Mouse (Mus musculus) forebrain, embryonic 13.5 days (tissue): ENCODE measurements around the gene Vkorc1l1. TPM values are rescaled to one million over a fixed set of nuclear protein-coding genes. Genes with fewer than 3 reads are reported as not detected.

Source experiments
- ATAC-seq: fragments of 200-750 bp; cut with Nextera tagmentation; 2 replicates; pipeline ENCODE4 v1.8.0; 2017
- H3K27ac ChIP-seq: fragments of 300-500 bp; sonication (generic); 2 replicates; pipeline ENCODE4 v1.5.1; 2015; ENCODE audit warnings: inconsistent platforms, mild to moderate bottlenecking, moderate library complexity
- H3K27me3 ChIP-seq: fragments of 300-500 bp; sonication (generic); 2 replicates; pipeline ENCODE4 v1.6.1; 2015; ENCODE audit warnings: mild to moderate bottlenecking, inconsistent platforms
- H3K36me3 ChIP-seq: fragments of 300-500 bp; sonication (generic); 2 replicates; pipeline ENCODE4 v1.6.1; 2015; ENCODE audit warnings: mild to moderate bottlenecking, inconsistent platforms; ENCODE audit not compliant: poor library complexity, severe bottlenecking
- H3K4me1 ChIP-seq: fragments of 300-500 bp; sonication (generic); 2 replicates; pipeline ENCODE4 v1.6.1; 2015; ENCODE audit warnings: inconsistent platforms
- H3K4me2 ChIP-seq: fragments of 300-500 bp; sonication (generic); 2 replicates; pipeline ENCODE4 v1.6.1; 2015; ENCODE audit warnings: inconsistent platforms, mild to moderate bottlenecking, moderate library complexity
- H3K4me3 ChIP-seq: fragments of 300-500 bp; sonication (generic); 2 replicates; pipeline ENCODE4 v1.5.1; 2015; ENCODE audit warnings: mild to moderate bottlenecking, inconsistent platforms
- H3K9ac ChIP-seq: fragments of 300-500 bp; sonication (generic); 2 replicates; pipeline ENCODE4 v1.6.1; 2015; ENCODE audit warnings: mild to moderate bottlenecking, inconsistent platforms
- H3K9me3 ChIP-seq: fragments of 300-500 bp; sonication (generic); replicated peaks from 2 replicates; pipeline ENCODE4 v1.6.1; 2016; ENCODE audit warnings: inconsistent platforms
- WGBS: fragments of 180-500 bp; shearing (Covaris S2); methylation state at CpG from one replicate; pipeline ENCODE4 v1.1.7; 2015; 5-methylcytosine and 5-hydroxymethylcytosine counted together
- polyA plus RNA-seq: library from polyadenylated mRNA; unstranded; fragments of >200 nt; fragmentation: Nextera tagmentation; extraction: Ambion mirVana; gene quantifications from 2 replicates; pipeline ENCODE4 v1.2.1, GENCODE M21; 2015

Vkorc1l1 gene
- polyA plus RNA-seq, 1 experiment from 2014 or later, result 26.4 TPM

DNA sequence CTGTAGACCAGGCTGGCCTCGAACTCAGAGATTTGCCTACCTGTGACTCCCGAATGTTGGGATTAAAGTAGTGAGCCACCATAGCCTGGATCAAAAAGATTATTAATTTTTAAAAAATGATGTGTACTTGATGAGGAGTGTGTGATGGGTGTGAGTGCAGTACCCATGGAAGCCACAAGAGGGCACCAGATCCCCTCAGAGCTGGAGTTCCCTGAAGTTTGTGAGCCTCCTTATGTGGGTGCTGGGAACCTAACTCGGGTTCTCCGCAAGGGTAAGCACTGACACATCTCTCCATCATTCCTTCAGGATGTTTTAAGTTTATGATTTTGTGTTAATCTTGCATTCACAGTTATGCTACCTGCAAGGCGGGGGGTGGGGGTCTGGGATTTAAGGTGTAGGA is 69.2 kb downstream of the Vkorc1l1 start:
- Histone ChIP-seq H3K27ac (no peak overlapping the region), H3K9me3 (peaks cover 8% of the 10 kb centered on the region; the same call in 1 of the 2 replicates), H3K27me3 (no peaks in the 10 kb centered on the region), H3K4me1 (no peaks in the 10 kb centered on the region), H3K9ac (no peak overlapping the region), H3K4me3 (no peak overlapping the region), H3K4me2 (no peak overlapping the region), H3K36me3 (peaks cover 38% of the 10 kb centered on the region)
- ATAC-seq, result no peak
- WGBS, result 96% methylated on average over 5 of the region's 5 CpGs

DNA sequence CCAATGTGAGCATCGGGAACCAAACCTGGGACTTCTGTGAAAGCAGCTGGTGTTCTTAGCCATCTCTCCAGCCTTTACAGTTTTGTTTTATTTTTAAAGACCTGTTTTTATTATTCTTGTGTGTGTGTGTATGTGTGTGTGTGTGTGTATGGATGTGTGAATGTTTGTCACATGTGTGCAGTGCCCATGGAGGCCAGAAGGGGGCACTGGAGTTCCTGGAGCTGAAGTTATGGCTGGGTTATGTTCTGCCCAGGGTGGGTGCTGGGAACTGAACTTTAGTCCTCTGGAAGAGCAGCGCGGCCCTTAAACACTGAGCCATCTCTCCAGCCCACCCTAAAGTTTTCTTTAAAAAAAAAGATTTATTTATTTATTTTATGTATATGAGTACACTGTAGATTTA is 73.3 kb downstream of the Vkorc1l1 start:
- no peaks in the 10 kb centered on the region for H3K4me1 ChIP-seq
- H3K4me3 ChIP-seq, result no peak overlapping the region
- H3K9me3 ChIP-seq, result peaks cover 5% of the 10 kb centered on the region; the same call in 1 of the 2 replicates
- no peaks in the 10 kb centered on the region for H3K27me3 ChIP-seq
- H3K9ac ChIP-seq, result no peak overlapping the region
- H3K27ac ChIP-seq, result no peak overlapping the region
- 95% methylated on average over 3 of the region's 3 CpGs for WGBS
- no peak overlapping the region for H3K4me2 ChIP-seq
- ATAC-seq, result no peak
- peaks cover 41% of the 10 kb centered on the region for H3K36me3 ChIP-seq

DNA sequence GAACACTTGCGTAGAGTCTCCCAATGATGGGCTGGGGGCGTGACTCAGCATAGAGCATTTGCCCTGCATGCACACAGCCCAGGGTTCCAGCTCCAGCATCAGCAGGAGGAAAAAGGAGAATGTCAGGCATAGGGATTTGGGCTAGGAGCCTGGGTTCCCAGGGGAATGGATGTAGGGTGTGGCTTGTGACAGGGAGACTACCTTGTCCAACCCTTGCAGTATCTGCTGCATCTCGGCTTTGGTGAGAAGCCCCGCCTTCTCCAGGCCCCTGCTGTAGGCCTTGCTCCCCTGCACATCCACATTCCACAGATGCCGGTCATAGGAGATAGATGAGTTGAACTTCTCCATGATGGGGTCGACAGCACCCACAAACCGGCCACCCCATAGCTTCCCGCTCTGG is 77.7 kb downstream of the Vkorc1l1 start:
- no peak overlapping the region for H3K27ac ChIP-seq
- no peak overlapping the region for H3K4me2 ChIP-seq

DNA sequence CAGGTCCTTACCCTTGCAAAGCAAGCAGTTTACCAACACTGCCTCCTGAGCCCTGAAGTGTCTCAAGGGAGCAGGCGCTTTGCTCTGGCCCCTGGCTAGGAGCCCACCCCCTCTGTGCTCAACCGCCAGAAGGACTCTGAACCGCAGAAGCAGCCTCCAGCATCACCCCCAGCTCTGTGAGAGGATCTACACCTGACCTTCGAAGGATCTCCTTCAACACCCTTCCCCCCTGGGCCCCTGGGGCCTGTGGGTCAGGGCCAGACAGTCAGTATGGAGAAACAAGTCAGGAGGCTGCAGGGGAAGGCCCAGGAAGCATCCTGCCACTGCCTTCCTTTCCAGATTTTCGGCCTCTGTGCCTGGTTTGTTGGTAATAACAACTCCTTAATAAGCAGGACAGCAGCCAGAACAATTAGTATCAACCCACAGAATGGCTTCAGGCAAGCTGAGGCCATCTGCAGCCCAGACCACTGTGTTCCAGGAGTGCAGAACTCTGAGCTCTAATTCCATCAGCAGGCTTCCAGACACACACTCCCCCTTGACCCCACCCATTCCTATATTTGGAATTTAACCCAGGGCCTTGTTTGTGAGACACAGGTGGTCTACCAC is 79.7 kb downstream of the Vkorc1l1 start:
- 0 out of 2 replicates have a peak overlapping the region, but pooled peaks have one; percentile 26 for H3K9ac ChIP-seq
- H3K4me1 ChIP-seq, result 0 out of 2 replicates have a peak, but pooled peaks cover 9% of the 10 kb centered on the region
- no peak overlapping the region for H3K27ac ChIP-seq
- H3K27me3 ChIP-seq, result peaks cover 4% of the 10 kb centered on the region; the same call in 1 of the 2 replicates
- H3K9me3 ChIP-seq, result no peaks in the 10 kb centered on the region
- H3K4me3 ChIP-seq, result no peak overlapping the region
- no peak overlapping the region for H3K4me2 ChIP-seq
- H3K36me3 ChIP-seq, result no peaks in the 10 kb centered on the region
- no peak for ATAC-seq
- WGBS, result 77% methylated on average over 5 of the region's 5 CpGs

More for the DNA sequence above, 77.7 kb downstream of the Vkorc1l1 start:
- ATAC-seq, result no peak
- H3K4me3 ChIP-seq, result no peak overlapping the region
- no peak overlapping the region for H3K9ac ChIP-seq
- 78% methylated on average over 8 of the region's 8 CpGs for WGBS
- no peaks in the 10 kb centered on the region for H3K9me3 ChIP-seq
- no peaks in the 10 kb centered on the region for H3K27me3 ChIP-seq
- 0 out of 2 replicates have a peak, but pooled peaks cover 9% of the 10 kb centered on the region for H3K4me1 ChIP-seq
- H3K36me3 ChIP-seq, result peaks cover 15% of the 10 kb centered on the region; the same call in 1 of the 2 replicates

DNA sequence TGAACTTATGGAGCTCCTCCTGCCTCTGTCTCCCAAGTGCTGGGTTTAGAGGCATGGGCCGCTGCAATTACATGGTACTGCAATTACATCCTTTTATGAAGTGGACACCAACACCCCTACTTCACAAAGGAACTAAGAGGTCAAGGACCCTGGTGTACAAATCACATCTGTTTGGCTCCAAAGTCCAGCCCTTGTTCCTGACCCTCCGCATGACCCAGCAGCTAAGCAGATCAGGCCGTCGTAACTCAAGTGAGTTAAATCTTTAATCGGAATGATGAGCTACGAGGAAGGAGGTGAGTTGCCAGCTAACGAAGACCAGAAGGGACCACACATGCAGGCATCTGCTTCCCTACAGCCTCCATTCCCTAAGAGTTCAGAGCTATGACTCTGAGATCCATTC is 80.6 kb downstream of the Vkorc1l1 start:
- Histone ChIP-seq H3K9ac (no peak overlapping the region), H3K4me1 (0 out of 2 replicates have a peak, but pooled peaks cover 9% of the 10 kb centered on the region), H3K9me3 (no peaks in the 10 kb centered on the region), H3K27ac (no peak overlapping the region), H3K36me3 (no peaks in the 10 kb centered on the region), H3K4me2 (no peak overlapping the region), H3K4me3 (no peak overlapping the region), H3K27me3 (peaks cover 12% of the 10 kb centered on the region; the same call in 1 of the 2 replicates)
- no peak for ATAC-seq
- WGBS, result 76% methylated on average over 7 of the region's 7 CpGs

DNA sequence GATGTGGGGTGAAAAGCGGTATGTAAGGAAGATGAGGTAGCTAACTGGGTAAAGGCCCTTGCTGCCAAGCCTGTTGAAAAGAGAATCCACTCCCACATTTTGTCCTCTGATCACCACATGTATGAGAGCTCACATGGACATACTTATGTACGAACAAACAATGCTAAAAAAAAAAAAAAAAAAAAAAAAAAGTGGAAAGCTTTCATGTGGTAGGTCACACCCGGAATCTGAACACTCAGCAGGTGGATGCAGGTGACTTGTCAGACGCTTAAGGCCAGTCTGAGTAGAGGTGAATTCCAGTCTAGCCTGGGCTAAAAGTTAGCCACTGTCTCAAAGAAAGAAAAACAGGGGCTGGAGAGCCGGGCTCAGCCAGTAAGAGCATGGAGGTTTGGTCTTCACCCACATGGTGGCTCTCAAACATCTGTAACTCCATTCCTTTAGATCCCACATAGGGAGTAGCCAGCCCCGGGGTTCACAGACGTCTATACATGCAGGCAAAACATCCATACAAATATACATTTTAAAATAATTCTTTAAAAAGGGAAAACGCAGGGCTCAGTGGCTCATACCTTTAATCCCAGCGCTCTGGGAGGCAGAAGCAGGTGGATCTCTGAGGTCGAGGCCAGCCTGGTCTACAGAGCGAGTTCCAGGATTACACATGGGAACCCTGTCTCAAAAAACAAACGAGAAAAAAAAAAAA is 81.4 kb downstream of the Vkorc1l1 start:
- Histone ChIP-seq H3K9me3 (no peaks in the 10 kb centered on the region), H3K27me3 (peaks cover 15% of the 10 kb centered on the region; the same call in 1 of the 2 replicates), H3K9ac (no peak overlapping the region), H3K4me3 (peak overlapping the region; percentile 60), H3K27ac (no peak overlapping the region), H3K36me3 (no peaks in the 10 kb centered on the region), H3K4me1 (0 out of 2 replicates have a peak, but pooled peaks cover 9% of the 10 kb centered on the region), H3K4me2 (peak overlapping the region; percentile 88)
- no peak for ATAC-seq
- WGBS, result 40% methylated on average over 12 of the region's 12 CpGs

DNA sequence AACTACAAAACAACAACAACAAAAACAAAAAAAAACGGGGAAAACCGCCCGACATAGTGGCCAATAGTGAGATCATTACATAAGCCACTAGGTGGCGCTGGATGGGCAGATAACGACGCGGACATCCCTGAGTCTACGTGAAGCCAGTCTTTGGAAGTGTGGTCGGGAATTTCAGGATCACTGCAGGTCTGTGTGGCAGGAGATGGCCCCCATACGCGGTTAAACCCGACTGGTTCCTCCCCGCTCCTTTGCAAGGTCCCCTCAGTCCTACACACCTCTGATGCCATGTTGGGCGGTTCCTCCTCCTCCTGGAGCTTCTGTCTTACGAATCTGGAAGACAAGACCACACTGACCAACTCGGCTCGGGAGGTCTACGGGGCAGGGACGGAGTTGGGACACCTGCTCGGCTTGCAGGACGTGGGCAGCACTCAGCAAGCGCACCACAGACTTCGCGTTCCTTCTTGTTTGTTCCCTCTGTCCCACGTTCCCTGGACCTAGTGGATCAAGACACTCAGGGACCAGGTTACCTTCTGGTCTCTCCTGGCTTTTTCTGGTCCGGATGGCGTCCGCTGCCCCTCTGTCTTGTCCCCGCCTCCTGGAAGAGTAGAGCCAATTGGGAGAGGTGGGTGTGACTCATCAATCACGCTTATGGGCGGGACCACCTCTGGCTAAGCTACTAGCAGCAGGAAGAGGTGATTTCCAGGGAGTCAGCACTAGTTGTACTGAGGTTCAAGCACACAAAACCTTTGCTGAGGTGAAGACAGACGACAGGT is 82.2 kb downstream of the Vkorc1l1 start:
- H3K9ac ChIP-seq, result peak overlapping the region; percentile 71
- ATAC-seq, result peak; percentile 89
- peak overlapping the region; percentile 60 for H3K4me3 ChIP-seq
- H3K27me3 ChIP-seq, result peaks cover 15% of the 10 kb centered on the region; the same call in 1 of the 2 replicates
- under 1% methylated on average over 32 of the region's 32 CpGs for WGBS
- 0 out of 2 replicates have a peak, but pooled peaks cover 9% of the 10 kb centered on the region for H3K4me1 ChIP-seq
- H3K4me2 ChIP-seq, result peak overlapping the region; percentile 88
- peak overlapping the region; percentile 44; the same call in 1 of the 2 replicates for H3K27ac ChIP-seq
- H3K36me3 ChIP-seq, result no peaks in the 10 kb centered on the region
- no peaks in the 10 kb centered on the region for H3K9me3 ChIP-seq

DNA sequence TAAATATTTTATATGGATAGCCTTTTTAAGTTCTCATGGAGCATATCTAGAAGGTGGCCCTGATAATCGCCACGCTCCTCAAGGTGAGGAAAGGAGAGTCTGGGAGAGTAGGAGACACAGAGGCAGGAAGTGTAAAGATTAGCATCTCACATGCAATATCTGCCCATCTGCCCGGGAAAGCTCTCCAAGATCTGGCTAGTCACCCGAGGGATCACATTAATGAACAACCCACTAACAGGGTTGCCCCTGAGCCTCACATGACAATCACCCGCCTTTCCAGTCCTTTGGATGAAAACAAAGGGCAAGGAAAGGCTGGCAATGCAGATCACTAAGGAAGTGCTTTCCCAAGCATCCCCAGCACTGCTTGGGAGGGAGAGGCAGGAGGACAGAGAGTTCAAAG is 85.4 kb downstream of the Vkorc1l1 start:
- Histone ChIP-seq H3K4me2 (no peak overlapping the region), H3K27me3 (peaks cover 15% of the 10 kb centered on the region; the same call in 1 of the 2 replicates), H3K4me3 (no peak overlapping the region), H3K9ac (no peak overlapping the region), H3K9me3 (no peaks in the 10 kb centered on the region), H3K27ac (no peak overlapping the region), H3K36me3 (no peaks in the 10 kb centered on the region; the same call in 1 of the 2 replicates), H3K4me1 (peaks cover 15% of the 10 kb centered on the region)
- 74% methylated on average over 5 of the region's 5 CpGs for WGBS
- ATAC-seq, result no peak

DNA sequence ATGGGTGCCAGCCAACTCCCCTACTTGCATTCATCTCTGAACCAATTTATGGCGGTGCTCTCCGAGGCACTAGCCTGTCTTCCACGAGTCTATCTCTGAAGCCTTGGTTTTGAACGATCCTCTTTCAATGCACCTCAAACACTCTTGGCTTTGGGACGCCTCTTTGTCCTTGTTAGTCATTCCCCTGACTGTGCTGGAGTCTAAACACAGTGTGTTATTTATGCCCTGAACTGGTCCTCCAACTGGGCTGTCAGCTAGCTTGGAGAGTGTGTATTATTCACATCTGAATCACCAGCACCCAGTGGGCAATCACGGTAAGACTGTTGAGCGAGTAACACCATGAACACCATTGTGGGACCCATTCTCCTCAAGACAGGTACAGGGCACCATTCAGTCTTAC is 85.9 kb downstream of the Vkorc1l1 start:
- H3K27me3 ChIP-seq, result peaks cover 15% of the 10 kb centered on the region; the same call in 1 of the 2 replicates
- H3K9me3 ChIP-seq, result no peaks in the 10 kb centered on the region
- no peak overlapping the region for H3K4me3 ChIP-seq
- H3K4me2 ChIP-seq, result no peak overlapping the region
- no peak overlapping the region for H3K27ac ChIP-seq
- H3K9ac ChIP-seq, result no peak overlapping the region
- no peaks in the 10 kb centered on the region; the same call in 1 of the 2 replicates for H3K36me3 ChIP-seq
- peaks cover 15% of the 10 kb centered on the region for H3K4me1 ChIP-seq
- WGBS, result 85% methylated on average over 7 of the region's 7 CpGs
- no peak for ATAC-seq

DNA sequence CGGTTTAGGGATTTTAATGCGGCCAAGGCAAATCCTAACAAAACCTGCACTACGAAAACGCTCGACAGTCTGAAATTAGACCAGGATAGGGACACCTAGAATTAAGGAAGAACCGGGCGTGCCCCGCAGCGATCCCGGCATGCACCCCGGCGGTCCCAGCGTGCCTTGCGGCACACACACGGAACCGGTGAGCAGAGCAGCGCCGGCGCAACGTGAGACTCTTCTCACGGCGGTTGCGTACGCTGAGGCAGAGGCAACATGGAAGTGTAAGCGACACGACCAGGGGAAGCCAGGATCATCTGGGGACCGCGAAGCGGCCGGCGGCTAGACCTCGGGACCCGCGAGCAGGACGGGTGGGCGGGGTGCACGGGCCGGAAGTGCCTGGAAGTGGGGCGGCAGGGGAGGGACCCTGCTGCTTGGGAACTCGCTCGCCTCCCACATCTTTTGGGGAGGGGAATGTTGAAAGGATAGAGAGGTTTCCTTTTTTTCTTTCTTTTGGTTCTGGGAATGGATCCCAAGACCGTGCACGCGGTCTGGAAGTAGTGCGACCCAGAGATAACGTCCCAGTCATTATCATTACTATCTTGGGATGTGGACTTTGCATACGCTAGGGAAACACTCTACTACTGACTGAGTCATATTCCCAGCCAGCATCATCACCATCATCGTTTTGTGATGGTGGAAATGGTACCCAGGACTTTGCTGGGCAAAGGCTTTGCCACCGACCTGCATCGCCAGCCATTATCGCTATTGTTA is 87.5 kb downstream of the Vkorc1l1 start, which contains the start of the genes Asl and Crcp:
Gene Asl, minus strand, starts transcription at position 106 of the 756 bp plus-strand sequence.
Gene Crcp, plus strand, starts transcription at position 149 of the 756 bp plus-strand sequence.
- peak; percentile 88 for ATAC-seq
- Histone ChIP-seq H3K27me3 (peaks cover 15% of the 10 kb centered on the region; the same call in 1 of the 2 replicates), H3K4me1 (peaks cover 10% of the 10 kb centered on the region), H3K4me2 (peak within 1 kb of the TSS; percentile 83), H3K27ac (peak within 1 kb of the TSS; percentile 90), H3K36me3 (no peaks in the 10 kb centered on the region; the same call in 1 of the 2 replicates), H3K4me3 (peak within 1 kb of the TSS; percentile 72), H3K9me3 (no peaks in the 10 kb centered on the region), H3K9ac (peak within 1 kb of the TSS; percentile 79)
- WGBS, result 2% methylated on average over 51 of the region's 51 CpGs
